Mouse (Mus musculus) heart, embryonic 14.5 days (tissue): ENCODE results near the gene Aspscr1. TPM values are rescaled to one million over a fixed set of nuclear protein-coding genes. Genes with fewer than 3 reads are reported as not detected.

Experiments
- ATAC-seq: fragments of 200-750 bp; cut with Nextera tagmentation; 2 replicates; pipeline ENCODE4 v1.8.0; 2017; ENCODE audit warnings: low read depth, moderate TSS enrichment; ENCODE audit not compliant: insufficient number of reproducible peaks, insufficient read depth, low FRiP score
- H3K27ac ChIP-seq, 2 experiments: fragments of 200-500 bp in 1 of 2; fragments of 300-500 bp in 1 of 2; sonication (generic) in 1 of 2; replicated peaks in 1 of 2; 2 replicates each; pipeline ENCODE4 v1.5.1; 2012 to 2014; ENCODE audit warnings: low read depth in 2 of 2, low read length in 2 of 2, control low read depth in 1 of 2, mild to moderate bottlenecking in 1 of 2, mixed read lengths in 1 of 2; ENCODE audit not compliant: control insufficient read depth in 1 of 2, insufficient read depth in 1 of 2
- H3K27me3 ChIP-seq: fragments of 300-500 bp; sonication (generic); 2 replicates; pipeline ENCODE4 v1.6.1; 2014; ENCODE audit warnings: mild to moderate bottlenecking, low read length, control low read depth; ENCODE audit not compliant: control insufficient read depth, insufficient read depth
- H3K36me3 ChIP-seq: fragments of 300-500 bp; sonication (generic); 2 replicates; pipeline ENCODE4 v1.6.1; 2014; ENCODE audit warnings: mild to moderate bottlenecking, control low read depth, low read length, mixed read lengths; ENCODE audit not compliant: control insufficient read depth, insufficient read depth
- H3K4me1 ChIP-seq, 2 experiments: fragments of 200-500 bp in 1 of 2; fragments of 300-500 bp in 1 of 2; sonication (generic) in 1 of 2; 2 replicates each; pipeline ENCODE4 v1.6.1; 2012 to 2014; ENCODE audit warnings: low read length in 2 of 2, control low read depth in 1 of 2, mixed read lengths in 1 of 2; ENCODE audit not compliant: control insufficient read depth in 2 of 2, insufficient read depth in 2 of 2
- H3K4me2 ChIP-seq: fragments of 300-500 bp; sonication (generic); 2 replicates; pipeline ENCODE4 v1.6.1; 2014; ENCODE audit warnings: mild to moderate bottlenecking, low read length
- H3K4me3 ChIP-seq, 2 experiments: fragments of 200-500 bp in 1 of 2; fragments of 300-500 bp in 1 of 2; sonication (generic) in 1 of 2; 2 replicates each; pipeline ENCODE4 v1.5.1; 2012 to 2014; ENCODE audit warnings: low read length in 2 of 2, mild to moderate bottlenecking in 2 of 2, control low read depth in 1 of 2, low read depth in 1 of 2, moderate library complexity in 1 of 2; ENCODE audit not compliant: control insufficient read depth in 1 of 2, insufficient read depth in 1 of 2
- H3K9ac ChIP-seq: fragments of 300-500 bp; sonication (generic); 2 replicates; pipeline ENCODE4 v1.6.1; 2014; ENCODE audit warnings: mild to moderate bottlenecking, low read length
- H3K9me3 ChIP-seq: fragments of 300-500 bp; sonication (generic); 2 replicates; pipeline ENCODE4 v1.6.1; 2016; ENCODE audit warnings: low read length, control low read depth; ENCODE audit not compliant: control insufficient read depth
- WGBS: fragments of 180-500 bp; shearing (Covaris S2); extraction: QIAGEN DNeasy Blood & Tissue Kit; methylation state at CpG from one replicate; pipeline ENCODE4 v1.1.7; 2014; 5-methylcytosine and 5-hydroxymethylcytosine counted together
- polyA plus RNA-seq: library from polyadenylated mRNA; unstranded; fragments of >200 nt; fragmentation: Nextera tagmentation; extraction: Ambion mirVana; gene quantifications from 2 replicates; pipeline ENCODE4 v1.2.1, GENCODE M21; 2014

The Aspscr1 gene
- polyA plus RNA-seq, 1 experiment from 2014 or later: 106 TPM

- no peak overlapping the region for H3K4me3 ChIP-seq
- H3K27me3 ChIP-seq: no peaks in the 10 kb centered on the region
- no peak for ATAC-seq
- H3K4me1 ChIP-seq: peaks cover 30 to 45% of the 10 kb centered on the region in 2 experiments
- H3K9ac ChIP-seq: no peak overlapping the region
- H3K36me3 ChIP-seq: peaks cover 21% of the 10 kb centered on the region
- H3K4me2 ChIP-seq: no peak overlapping the region; the same call in 1 of the 2 replicates
- 94% methylated on average over 23 of the region's 23 CpGs for WGBS
- H3K9me3 ChIP-seq: no peaks in the 10 kb centered on the region
- H3K27ac ChIP-seq: no peak overlapping the region
Observed at GRCm38 (mm10) chr11:120628601-120629340, 44.0 kb upstream of the Aspscr1 start.

- ATAC-seq: no peak
- WGBS: 80% methylated on average over 23 of the region's 23 CpGs
- no peaks in the 10 kb centered on the region for H3K27me3 ChIP-seq
- no peak overlapping the region for H3K9ac ChIP-seq
- peak overlapping the region; percentile 76; the same call in 1 of the 2 replicates for H3K4me2 ChIP-seq
- H3K9me3 ChIP-seq: no peaks in the 10 kb centered on the region
- H3K4me3 ChIP-seq: no peak overlapping the region
- peak overlapping the region; percentile 49 to 63; a peak in 2 of 4 replicates for H3K27ac ChIP-seq
- peaks cover 30 to 41% of the 10 kb centered on the region in 2 experiments for H3K4me1 ChIP-seq
- H3K36me3 ChIP-seq: peaks cover 21% of the 10 kb centered on the region
Observed at GRCm38 (mm10) chr11:120629341-120629730, 43.4 kb upstream of the Aspscr1 start.

DNA sequence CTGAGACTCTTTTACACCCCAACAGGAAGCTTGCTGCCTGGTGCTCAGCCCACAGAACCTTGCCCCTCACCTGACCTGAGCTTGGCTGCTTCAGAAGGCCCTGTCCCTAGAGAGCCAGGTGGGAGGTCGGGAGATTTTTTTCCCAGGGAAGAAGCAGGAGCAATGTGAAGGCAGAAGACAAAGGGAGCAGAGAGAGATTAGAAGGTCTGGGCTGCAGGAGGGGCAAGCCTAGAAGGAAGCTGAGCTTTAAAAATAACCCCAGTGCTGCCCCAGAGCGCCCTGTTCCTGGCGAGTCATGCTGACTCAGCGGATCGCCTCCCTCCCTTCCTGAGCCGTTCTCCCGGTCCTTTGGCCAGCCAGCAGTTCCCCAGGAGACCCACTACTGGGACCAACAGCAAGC lies 42.9 kb upstream of the Aspscr1 start:
- H3K4me3 ChIP-seq: no peak overlapping the region
- H3K9me3 ChIP-seq: no peaks in the 10 kb centered on the region
- peaks cover 30 to 41% of the 10 kb centered on the region in 2 experiments for H3K4me1 ChIP-seq
- 11% methylated on average over 7 of the region's 7 CpGs for WGBS
- peak overlapping the region; percentile 66 for H3K9ac ChIP-seq
- H3K4me2 ChIP-seq: peak overlapping the region; percentile 76
- H3K36me3 ChIP-seq: peaks cover 21% of the 10 kb centered on the region
- no peaks in the 10 kb centered on the region for H3K27me3 ChIP-seq
- peak overlapping the region; percentile 49 to 63 for H3K27ac ChIP-seq
- no peak for ATAC-seq

DNA sequence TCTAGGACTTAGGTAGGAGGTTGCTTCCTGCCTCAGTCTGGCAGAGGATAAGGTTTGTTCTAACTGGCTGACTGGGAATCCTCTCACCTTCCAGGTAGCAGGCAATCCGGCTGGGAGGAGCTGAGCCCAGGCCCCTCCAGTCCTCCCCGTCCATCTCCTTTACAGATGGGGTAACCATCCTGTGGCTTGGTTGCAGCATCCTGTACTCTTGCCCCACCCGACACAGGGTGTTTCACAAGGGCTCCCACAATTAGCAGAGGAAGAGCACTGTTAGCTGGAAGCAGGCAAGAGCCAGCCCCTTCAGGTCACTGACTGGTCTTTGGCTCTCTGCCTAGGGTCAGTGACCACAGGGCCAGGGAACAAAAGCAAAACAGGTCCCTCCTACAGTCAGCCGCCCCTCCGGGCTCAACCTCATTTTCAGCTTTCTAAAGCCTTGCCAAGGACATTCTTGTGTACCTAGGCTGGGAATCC lies 42.3 kb upstream of the Aspscr1 start:
- H3K4me3 ChIP-seq: 0 out of 4 replicates have a peak overlapping the region, but pooled peaks of 1 of the 2 experiments have one; percentile 2
- ATAC-seq: no peak
- H3K4me1 ChIP-seq: peaks cover 26 to 36% of the 10 kb centered on the region in 2 experiments
- H3K36me3 ChIP-seq: peaks cover 21% of the 10 kb centered on the region
- H3K9me3 ChIP-seq: no peaks in the 10 kb centered on the region
- WGBS: 41% methylated on average over 5 of the region's 5 CpGs
- peak overlapping the region; percentile 76 for H3K4me2 ChIP-seq
- peak overlapping the region; percentile 66 for H3K9ac ChIP-seq
- H3K27me3 ChIP-seq: no peaks in the 10 kb centered on the region
- H3K27ac ChIP-seq: peak overlapping the region; percentile 9 to 63; a peak in 3 of 4 replicates

DNA sequence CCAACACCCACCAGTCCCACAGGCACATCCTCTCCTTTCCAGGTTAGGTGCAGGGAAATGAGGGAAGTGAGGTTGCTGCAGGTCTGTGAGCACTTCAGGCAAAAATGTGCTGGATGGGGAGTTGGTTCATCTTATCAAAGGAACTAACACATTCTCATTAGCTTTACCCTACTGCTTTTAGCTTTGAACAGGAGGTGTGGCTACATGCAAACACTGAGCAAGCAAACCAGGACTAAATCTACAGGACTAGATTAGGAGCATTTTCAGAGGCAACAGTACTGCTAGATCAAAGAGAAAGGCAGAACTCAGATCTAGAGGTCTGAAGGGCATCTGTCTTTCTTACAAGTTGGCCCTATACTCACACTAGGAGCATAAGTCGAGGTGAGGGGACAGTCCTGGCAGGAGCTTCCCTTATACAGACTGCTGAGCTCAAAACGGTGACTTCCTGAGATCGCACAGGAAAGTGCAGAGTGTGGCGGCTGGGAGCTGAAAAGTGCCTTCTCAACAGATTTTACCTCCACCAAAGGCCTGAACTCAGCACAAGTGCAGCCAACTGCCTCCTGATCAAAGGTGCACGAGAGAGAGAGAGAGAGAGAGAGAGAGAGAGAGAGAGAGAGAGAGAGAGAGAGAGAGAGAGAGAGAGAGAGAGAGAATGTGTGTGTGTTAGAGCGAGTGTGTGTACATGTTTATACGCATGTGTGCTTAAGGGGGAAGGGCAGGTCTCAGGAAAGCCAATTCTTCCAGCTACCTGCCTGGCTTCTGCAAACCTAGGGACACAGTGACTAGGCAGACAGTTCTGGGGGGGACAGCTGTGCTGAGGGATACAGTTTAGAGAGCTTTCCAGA lies 41.7 kb upstream of the Aspscr1 start:
- Histone ChIP-seq H3K4me3 (peak overlapping the region in 1 of 2 experiments; percentile 87; a peak in 1 of 4 replicates), H3K27me3 (no peaks in the 10 kb centered on the region)
- 31% methylated on average over 7 of the region's 7 CpGs for whole genome bisulfite sequencing

DNA sequence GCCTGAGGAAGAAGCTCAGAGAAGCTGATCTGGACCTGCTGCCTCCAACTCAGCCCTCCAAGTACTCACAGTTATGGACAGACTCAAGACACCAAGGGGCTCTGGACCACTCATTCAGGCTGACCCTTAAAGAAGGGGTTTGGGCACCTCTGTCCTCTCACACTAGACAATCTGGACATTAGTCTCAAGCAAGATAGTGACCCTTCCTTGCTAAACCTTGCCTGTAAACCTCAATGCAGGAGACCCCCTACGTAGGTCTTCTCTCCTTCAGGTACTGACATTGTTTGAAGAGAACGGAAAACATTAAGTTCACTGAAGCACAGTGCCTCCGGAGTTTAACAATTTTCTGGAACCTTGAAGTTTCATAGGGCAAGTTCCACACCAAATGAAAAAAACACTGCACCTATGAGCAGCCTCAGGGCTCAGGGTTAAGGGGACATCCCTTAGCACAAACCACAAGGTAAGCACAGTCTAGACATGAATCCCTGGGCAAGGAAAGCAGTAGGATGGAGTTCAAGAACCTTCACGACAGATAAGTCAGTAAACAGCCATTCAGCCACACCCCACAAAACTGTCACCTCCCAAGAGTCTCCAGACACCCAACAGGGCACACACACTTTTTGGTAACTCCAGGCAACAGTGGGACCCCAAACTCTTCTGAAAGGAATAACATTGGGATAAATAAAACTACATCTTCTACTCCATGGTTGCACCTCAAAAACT lies 40.9 kb upstream of the Aspscr1 start:
- peak overlapping the region; percentile 87 to 92 for H3K4me3 ChIP-seq
- peak overlapping the region; percentile 94 for H3K9ac ChIP-seq
- 69% methylated on average over 4 of the region's 4 CpGs for WGBS
- no peaks in the 10 kb centered on the region for H3K9me3 ChIP-seq
- H3K4me2 ChIP-seq: peak overlapping the region; percentile 76
- peaks cover 25 to 31% of the 10 kb centered on the region in 2 experiments for H3K4me1 ChIP-seq
- H3K36me3 ChIP-seq: peaks cover 21% of the 10 kb centered on the region
- ATAC-seq: no peak
- peak overlapping the region; percentile 17 to 86; a peak in 3 of 4 replicates for H3K27ac ChIP-seq
- no peaks in the 10 kb centered on the region for H3K27me3 ChIP-seq

More for the DNA sequence above, 41.7 kb upstream of the Aspscr1 start:
- ATAC-seq: no peak
- Histone ChIP-seq H3K4me1 (peaks cover 25 to 31% of the 10 kb centered on the region in 2 experiments), H3K36me3 (peaks cover 21% of the 10 kb centered on the region), H3K9ac (peak overlapping the region; percentile 94), H3K27ac (peak overlapping the region in 1 of 2 experiments; percentile 86; a peak in 3 of 4 replicates), H3K9me3 (no peaks in the 10 kb centered on the region), H3K4me2 (peak overlapping the region; percentile 76)
